Mouse (Mus musculus): Measurements from ENCODE around the gene Rasl10b. TPM values are rescaled to one million over a fixed set of nuclear protein-coding genes. Genes with fewer than 3 reads are reported as not detected.

Rasl10b gene
- polyA plus RNA-seq, 1 experiment, result 0.36 TPM

GRCm38 (mm10) chr11:83382876-83383531, 25.9 kb upstream of the Rasl10b start:
- Histone ChIP-seq H3K27me3 (ENCODE audit: control insufficient read depth, insufficient read depth, insufficient read length) (no peaks in the 10 kb centered on the region), H3K36me3 (ENCODE audit: control insufficient read depth, insufficient read depth) (peaks cover 6% of the 10 kb centered on the region), H3K79me2 (ENCODE audit: control insufficient read depth, insufficient read depth) (no peaks in the 10 kb centered on the region), H3ac (ENCODE audit: control insufficient read depth, insufficient read length) (no peak overlapping the region), H3K4me2 (ENCODE audit: low read depth) (no peak overlapping the region), H3K4me3 (no peak overlapping the region)
- TF ChIP-seq MYOG (IDR thresholded peaks at IDR 0.05; ENCODE audit: control insufficient read depth in 1 of 3, insufficient read depth in 1 of 3, insufficient read length in 2 of 3, low read depth in 2 of 3) (no peak), SRF (IDR thresholded peaks at IDR 0.05; ENCODE audit: control insufficient read depth, insufficient read length, low read depth) (no peak), POLR2AphosphoS2 (IDR thresholded peaks at IDR 0.05; ENCODE audit: insufficient read length, low read depth) (no peak), USF1 (IDR thresholded peaks at IDR 0.05; ENCODE audit: low read depth) (no peak), TCF3 (IDR thresholded peaks at IDR 0.05; ENCODE audit: insufficient read length, low read depth) (no peak), TCF12 (IDR thresholded peaks at IDR 0.05; ENCODE audit: insufficient read depth, poor library complexity, severe bottlenecking) (no peak)

- Histone ChIP-seq H3K79me2 (ENCODE audit: control insufficient read depth, insufficient read depth) (no peaks in the 10 kb centered on the region), H3K4me2 (ENCODE audit: low read depth) (no peak overlapping the region), H3K27me3 (ENCODE audit: control insufficient read depth, insufficient read depth, insufficient read length) (no peaks in the 10 kb centered on the region), H3K4me3 (no peak overlapping the region), H3K36me3 (ENCODE audit: control insufficient read depth, insufficient read depth) (peaks cover under 1% of the 10 kb centered on the region), H3ac (ENCODE audit: control insufficient read depth, insufficient read length) (no peak overlapping the region)
- TF ChIP-seq MYOD1 (IDR thresholded peaks at IDR 0.05; ENCODE audit: control insufficient read depth in 1 of 3, insufficient read length in 2 of 3, low read depth in 2 of 3) (no peak), REST (IDR thresholded peaks at IDR 0.05; ENCODE audit: insufficient read depth, insufficient read length) (no peak), MAX (IDR thresholded peaks at IDR 0.05; ENCODE audit: low read depth) (no peak), POLR2A (IDR thresholded peaks at IDR 0.05; ENCODE audit: insufficient read length, low read depth) (no peak), USF1 (IDR thresholded peaks at IDR 0.05; ENCODE audit: low read depth) (no peak), MYOG (IDR thresholded peaks at IDR 0.05; ENCODE audit: control insufficient read depth in 1 of 3, insufficient read depth in 1 of 3, insufficient read length in 2 of 3, low read depth in 2 of 3) (no peak), TCF12 (IDR thresholded peaks at IDR 0.05; ENCODE audit: insufficient read depth, poor library complexity, severe bottlenecking) (no peak), E2F4 (IDR thresholded peaks at IDR 0.05; ENCODE audit: insufficient read depth) (no peak), POLR2AphosphoS2 (IDR thresholded peaks at IDR 0.05; ENCODE audit: insufficient read length, low read depth) (no peak), SRF (IDR thresholded peaks at IDR 0.05; ENCODE audit: control insufficient read depth, insufficient read length, low read depth) (no peak), TCF3 (IDR thresholded peaks at IDR 0.05; ENCODE audit: insufficient read length, low read depth) (no peak), CEBPB (IDR thresholded peaks at IDR 0.05; ENCODE audit: insufficient read depth, poor library complexity, severe bottlenecking) (no peak)
Measured at GRCm38 (mm10) chr11:83383532-83383887, 25.4 kb upstream of the Rasl10b start.

GRCm38 (mm10) chr11:83393062-83393461, 15.9 kb upstream of the Rasl10b start:
- no peak overlapping the region for H3ac ChIP-seq (ENCODE audit: control insufficient read depth, insufficient read length)
- no peak overlapping the region for H3K4me2 ChIP-seq (ENCODE audit: low read depth)
- H3K4me3 ChIP-seq, result no peak overlapping the region
- TF ChIP-seq POLR2AphosphoS2 (IDR thresholded peaks at IDR 0.05; ENCODE audit: insufficient read length, low read depth) (no peak), MAX (IDR thresholded peaks at IDR 0.05; ENCODE audit: low read depth) (no peak)
- H3K36me3 ChIP-seq (ENCODE audit: control insufficient read depth, insufficient read depth), result peaks cover 42% of the 10 kb centered on the region
- no peaks in the 10 kb centered on the region for H3K79me2 ChIP-seq (ENCODE audit: control insufficient read depth, insufficient read depth)
- H3K27me3 ChIP-seq (ENCODE audit: control insufficient read depth, insufficient read depth, insufficient read length), result no peaks in the 10 kb centered on the region

GRCm38 (mm10) chr11:83394802-83395439, 14.0 kb upstream of the Rasl10b start:
- no peak overlapping the region for H3ac ChIP-seq (ENCODE audit: control insufficient read depth, insufficient read length)
- H3K36me3 ChIP-seq (ENCODE audit: control insufficient read depth, insufficient read depth), result peaks cover 42% of the 10 kb centered on the region
- no peak overlapping the region for H3K4me2 ChIP-seq (ENCODE audit: low read depth)
- TF ChIP-seq E2F4 (IDR thresholded peaks at IDR 0.05; ENCODE audit: insufficient read depth) (no peak), SRF (IDR thresholded peaks at IDR 0.05; ENCODE audit: control insufficient read depth, insufficient read length, low read depth) (no peak), MAX (IDR thresholded peaks at IDR 0.05; ENCODE audit: low read depth) (no peak), POLR2AphosphoS2 (IDR thresholded peaks at IDR 0.05; ENCODE audit: insufficient read length, low read depth) (no peak), CEBPB (IDR thresholded peaks at IDR 0.05; ENCODE audit: insufficient read depth, poor library complexity, severe bottlenecking) (no peak), POLR2A (IDR thresholded peaks at IDR 0.05; ENCODE audit: insufficient read length, low read depth) (no peak), MYOD1 (IDR thresholded peaks at IDR 0.05; ENCODE audit: control insufficient read depth in 1 of 3, insufficient read length in 2 of 3, low read depth in 2 of 3) (no peak), TCF12 (IDR thresholded peaks at IDR 0.05; ENCODE audit: insufficient read depth, poor library complexity, severe bottlenecking) (no peak), TCF3 (IDR thresholded peaks at IDR 0.05; ENCODE audit: insufficient read length, low read depth) (no peak), MYOG (IDR thresholded peaks at IDR 0.05; ENCODE audit: control insufficient read depth in 1 of 3, insufficient read depth in 1 of 3, insufficient read length in 2 of 3, low read depth in 2 of 3) (no peak), USF1 (IDR thresholded peaks at IDR 0.05; ENCODE audit: low read depth) (no peak), REST (IDR thresholded peaks at IDR 0.05; ENCODE audit: insufficient read depth, insufficient read length) (no peak)
- H3K4me3 ChIP-seq, result no peak overlapping the region
- no peaks in the 10 kb centered on the region for H3K79me2 ChIP-seq (ENCODE audit: control insufficient read depth, insufficient read depth)
- H3K27me3 ChIP-seq (ENCODE audit: control insufficient read depth, insufficient read depth, insufficient read length), result no peaks in the 10 kb centered on the region

- Histone ChIP-seq H3ac (ENCODE audit: control insufficient read depth, insufficient read length) (no peak overlapping the region), H3K36me3 (ENCODE audit: control insufficient read depth, insufficient read depth) (peaks cover 44% of the 10 kb centered on the region), H3K4me2 (ENCODE audit: low read depth) (no peak overlapping the region), H3K27me3 (ENCODE audit: control insufficient read depth, insufficient read depth, insufficient read length) (no peaks in the 10 kb centered on the region), H3K4me3 (no peak overlapping the region), H3K79me2 (ENCODE audit: control insufficient read depth, insufficient read depth) (no peaks in the 10 kb centered on the region)
- TF ChIP-seq MYOG (IDR thresholded peaks at IDR 0.05; ENCODE audit: control insufficient read depth in 1 of 3, insufficient read depth in 1 of 3, insufficient read length in 2 of 3, low read depth in 2 of 3) (no peak), SRF (IDR thresholded peaks at IDR 0.05; ENCODE audit: control insufficient read depth, insufficient read length, low read depth) (no peak), E2F4 (IDR thresholded peaks at IDR 0.05; ENCODE audit: insufficient read depth) (no peak), REST (IDR thresholded peaks at IDR 0.05; ENCODE audit: insufficient read depth, insufficient read length) (no peak), POLR2AphosphoS2 (IDR thresholded peaks at IDR 0.05; ENCODE audit: insufficient read length, low read depth) (no peak), TCF3 (IDR thresholded peaks at IDR 0.05; ENCODE audit: insufficient read length, low read depth) (no peak), MAX (IDR thresholded peaks at IDR 0.05; ENCODE audit: low read depth) (no peak), CEBPB (IDR thresholded peaks at IDR 0.05; ENCODE audit: insufficient read depth, poor library complexity, severe bottlenecking) (no peak), POLR2A (IDR thresholded peaks at IDR 0.05; ENCODE audit: insufficient read length, low read depth) (no peak), MYOD1 (IDR thresholded peaks at IDR 0.05; ENCODE audit: control insufficient read depth in 1 of 3, insufficient read length in 2 of 3, low read depth in 2 of 3) (no peak), USF1 (IDR thresholded peaks at IDR 0.05; ENCODE audit: low read depth) (no peak)
Measured at GRCm38 (mm10) chr11:83397626-83398025, 11.3 kb upstream of the Rasl10b start.

Data from myocyte (in vitro differentiated cells).